Mouse (Mus musculus) testis, postnatal 10 days (tissue): Measurements from ENCODE around the gene Clec4n.
"Not testable (repeated sequence)": the region's sequence is repeated elsewhere in the genome, so short reads cannot be mapped to it uniquely, and the experiment has no call there.

Experiments used
- DNase-seq: peaks from one replicate; pipeline ENCODE4 v3.0.0; 2021; ENCODE audit warnings: low spot score

Clec4n gene

DNA sequence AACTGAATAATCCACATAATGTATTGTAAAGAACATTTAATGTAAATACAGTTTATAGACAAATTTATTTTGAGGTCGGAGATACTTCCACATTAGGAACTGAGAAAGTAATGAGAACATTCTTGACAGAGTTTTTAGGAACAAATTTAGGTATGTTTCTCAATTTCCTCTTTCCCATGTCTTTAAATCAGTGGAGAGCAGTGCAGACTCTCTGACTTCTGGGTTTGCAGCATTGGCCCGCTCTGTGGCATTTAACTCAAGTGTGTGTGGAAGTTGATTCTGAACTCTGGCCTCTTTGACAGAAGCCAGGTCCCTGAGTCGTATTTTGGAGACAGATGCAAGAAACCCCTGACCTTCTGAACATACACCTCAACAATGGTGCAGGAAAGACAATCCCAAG lies at the start of gene Clec4n:
Gene Clec4n (plus strand): TSS at position 200 of the 400 bp plus-strand sequence.
- no peak for DNase-seq

DNA sequence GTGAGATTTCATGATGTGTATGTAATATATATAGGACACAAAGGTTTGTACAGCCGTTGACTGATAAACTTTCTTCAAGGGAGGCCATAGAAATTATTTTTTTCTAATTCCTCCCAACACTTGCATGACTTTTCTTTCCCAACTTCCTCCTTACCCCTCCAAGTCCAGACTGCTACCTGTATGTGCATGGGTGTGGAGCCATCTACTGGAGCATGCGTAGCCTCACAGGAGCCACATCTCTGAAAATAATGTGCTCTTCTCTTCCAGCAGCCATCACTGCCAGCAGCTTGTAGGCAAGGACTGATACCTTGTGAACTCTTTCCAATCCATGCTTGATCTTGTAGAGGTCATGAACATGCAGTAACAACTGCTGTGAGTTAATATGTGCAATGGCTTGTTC lies 44.8 kb upstream of the Clec4n start:
- DNase-seq, result not testable (repeated sequence)

DNA sequence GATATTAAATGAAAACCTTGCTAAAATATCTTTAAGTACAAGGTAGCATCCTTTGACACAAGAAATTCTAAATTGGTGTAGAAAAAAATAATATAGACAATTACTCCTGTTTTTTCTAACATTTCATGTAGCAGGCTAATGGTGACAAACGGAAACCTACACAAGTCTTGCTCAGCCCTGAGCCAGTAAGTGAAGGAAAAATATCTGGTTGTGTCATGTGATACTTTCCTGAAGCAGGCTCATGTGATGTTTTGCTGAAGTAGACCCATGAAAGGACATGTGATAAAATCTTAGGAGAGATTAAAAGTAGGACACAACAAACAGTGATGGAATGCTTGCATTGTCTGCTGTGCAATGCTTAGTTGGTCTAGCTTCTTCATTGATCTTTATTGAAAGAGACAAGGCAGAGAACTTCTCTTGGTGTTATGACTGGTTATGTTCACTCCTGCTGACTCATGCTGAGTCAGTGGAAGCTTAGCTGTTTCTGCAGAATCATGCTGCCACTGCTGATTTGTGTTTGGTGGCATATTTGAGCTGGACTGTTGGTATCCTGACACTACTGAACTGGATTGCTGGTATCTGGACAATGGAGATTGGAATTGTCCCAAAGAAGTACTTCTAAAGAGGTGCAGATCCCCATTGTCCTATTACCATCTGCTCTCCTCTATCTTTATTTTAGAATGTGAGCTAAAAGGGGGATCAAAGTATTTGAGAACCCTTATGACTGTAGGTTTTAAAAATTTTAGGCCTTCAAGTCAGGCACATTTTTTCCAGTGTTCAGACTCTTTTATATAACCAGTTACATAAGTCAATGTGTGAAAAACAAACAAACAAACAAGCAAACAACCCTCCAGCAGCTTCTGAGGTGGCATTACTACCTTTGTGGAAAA lies 22.2 kb upstream of the Clec4n start:
- no peak for DNase-seq

DNA sequence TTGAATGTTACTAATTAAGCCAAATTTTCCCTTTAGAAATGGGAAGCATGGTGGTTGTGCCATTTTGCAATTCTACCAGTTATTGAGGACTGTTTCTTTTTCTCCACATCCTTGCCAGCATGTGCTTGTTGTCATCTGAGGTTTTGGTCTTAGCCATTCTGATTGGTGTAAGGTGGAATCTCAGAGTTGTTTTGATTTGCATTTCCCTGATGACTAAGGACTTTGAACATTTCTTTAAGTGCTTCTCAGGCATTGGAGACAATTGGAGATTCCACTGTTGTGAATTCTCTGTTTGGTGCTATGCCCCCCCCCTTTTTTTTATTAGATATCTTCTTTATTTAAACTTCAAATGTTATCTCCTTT lies 21.6 kb upstream of the Clec4n start:
- DNase-seq, result not testable (repeated sequence)

DNA sequence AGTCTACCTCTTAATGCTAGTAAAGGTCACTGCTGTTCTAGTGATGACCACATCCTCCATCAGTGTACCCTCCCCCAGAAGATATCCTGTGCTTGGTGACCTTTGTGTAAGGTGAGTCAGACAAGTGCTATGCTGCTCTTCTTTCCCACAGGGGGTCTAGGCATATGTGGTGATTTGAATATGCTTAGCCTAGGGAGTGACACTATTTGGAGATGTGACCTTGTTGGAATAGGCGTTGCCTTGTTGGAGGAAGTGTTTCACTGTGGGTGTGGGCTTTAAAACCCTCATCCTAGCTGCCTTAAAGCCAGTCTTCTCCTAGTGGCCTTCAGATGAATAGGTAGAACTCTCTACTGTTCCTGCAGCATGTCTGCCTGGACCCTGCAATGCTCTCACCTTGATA lies 17.9 kb upstream of the Clec4n start:
- DNase-seq, result no peak

DNA sequence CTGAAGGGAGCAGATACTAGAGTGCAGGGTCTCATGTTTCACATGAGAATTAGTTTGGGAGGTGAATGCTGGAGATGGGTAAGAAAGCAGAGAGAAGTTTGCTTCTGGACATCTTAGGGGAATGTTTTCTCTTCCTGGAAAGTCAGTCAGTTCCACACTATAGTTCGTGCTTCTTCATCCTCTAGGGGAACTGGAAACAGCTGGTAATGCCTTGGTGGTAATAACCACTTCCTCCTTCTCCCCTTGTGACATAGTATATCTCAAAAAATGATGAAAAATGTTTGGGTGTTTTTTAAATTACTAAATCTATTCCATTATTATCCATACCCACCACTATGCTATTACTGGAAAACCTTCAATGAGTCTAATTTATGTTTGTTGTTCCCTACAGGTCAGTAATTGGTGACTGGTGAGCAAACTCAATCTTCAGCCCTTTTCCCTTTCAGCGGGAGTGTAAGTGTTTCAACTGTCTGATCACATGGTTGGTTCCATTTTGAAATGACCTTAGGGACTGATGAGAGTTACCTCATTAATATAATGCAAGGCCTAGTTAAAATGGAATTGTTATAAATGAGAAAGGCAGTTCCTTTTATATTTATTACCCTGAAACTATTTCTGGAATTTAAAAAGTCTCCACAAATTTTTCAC lies 2.0 kb upstream of the Clec4n start:
- DNase-seq, result no peak

DNA sequence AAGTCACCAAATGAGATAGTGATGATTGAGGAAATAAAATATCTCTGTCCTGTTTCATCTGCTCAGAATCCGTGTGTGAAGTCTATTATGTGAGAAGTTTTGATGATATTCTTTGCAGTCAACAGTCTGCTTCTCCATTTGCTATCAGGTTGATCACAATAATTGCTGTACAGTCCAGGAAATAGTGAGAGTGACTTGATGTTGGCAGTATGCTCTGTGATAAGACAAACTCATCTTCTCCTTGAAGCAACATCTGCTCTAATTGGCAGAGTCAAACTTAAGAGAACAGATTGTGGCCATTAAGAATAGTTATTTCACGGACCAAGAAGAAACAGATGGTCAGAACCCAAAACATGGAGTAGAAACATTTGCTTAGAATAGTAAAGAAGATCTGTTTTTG lies 1.5 kb downstream of the Clec4n start:
- DNase-seq, result no peak

DNA sequence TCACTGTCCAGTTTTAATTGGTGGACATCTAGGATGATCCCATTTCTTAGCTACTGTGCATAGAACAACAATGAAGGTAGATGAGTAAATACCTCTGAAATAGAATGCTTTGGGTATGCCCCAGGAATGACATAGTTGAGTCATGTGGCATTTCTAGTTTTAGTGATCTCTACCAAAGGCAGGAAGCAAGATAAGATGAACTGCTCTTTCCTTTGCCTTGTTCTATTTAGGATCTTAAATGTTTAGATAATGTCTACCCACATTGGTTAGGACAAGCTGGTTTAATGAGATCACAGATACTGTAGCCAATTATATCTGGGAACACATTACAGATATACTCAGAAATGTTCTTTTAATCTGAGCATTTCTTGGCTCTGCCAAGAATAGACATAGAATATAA lies 7.9 kb downstream of the Clec4n start:
- no peak for DNase-seq

DNA sequence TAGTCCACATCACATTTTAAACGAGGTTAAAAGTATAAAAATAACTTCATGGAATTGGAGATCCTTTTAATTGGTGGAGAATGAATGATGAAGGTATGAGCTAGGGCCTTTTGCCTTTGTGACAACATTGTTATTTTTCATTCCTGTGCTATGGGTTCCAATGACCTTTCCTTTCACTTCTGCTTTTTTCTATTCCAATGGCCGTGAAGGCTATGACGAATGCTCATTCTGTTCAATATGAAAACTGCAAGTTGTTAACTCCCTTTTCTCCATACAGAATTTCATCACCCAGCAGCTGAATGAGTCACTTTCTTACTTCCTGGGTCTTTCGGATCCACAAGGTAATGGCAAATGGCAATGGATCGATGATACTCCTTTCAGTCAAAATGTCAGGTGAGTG lies 14.6 kb downstream of the Clec4n start:
- DNase-seq, result no peak

DNA sequence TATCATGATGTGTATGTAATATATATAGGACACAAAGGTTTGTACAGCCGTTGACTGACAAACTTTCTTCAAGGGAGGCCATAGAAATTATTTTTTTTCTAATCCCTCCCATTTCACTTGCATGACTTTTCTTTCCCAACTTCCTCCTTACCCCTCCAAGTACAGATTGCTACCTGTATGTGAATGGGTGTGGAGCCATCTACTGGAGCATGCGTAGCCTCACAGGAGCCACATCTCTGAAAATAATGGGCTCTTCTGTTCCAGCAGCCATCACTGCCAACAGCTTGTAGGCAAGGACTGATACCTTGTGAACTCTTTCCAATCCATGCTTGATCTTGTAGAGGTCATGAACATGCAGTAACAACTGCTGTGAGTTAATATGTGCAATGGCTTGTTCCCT lies 19.2 kb downstream of the Clec4n start:
- not testable (repeated sequence) for DNase-seq

DNA sequence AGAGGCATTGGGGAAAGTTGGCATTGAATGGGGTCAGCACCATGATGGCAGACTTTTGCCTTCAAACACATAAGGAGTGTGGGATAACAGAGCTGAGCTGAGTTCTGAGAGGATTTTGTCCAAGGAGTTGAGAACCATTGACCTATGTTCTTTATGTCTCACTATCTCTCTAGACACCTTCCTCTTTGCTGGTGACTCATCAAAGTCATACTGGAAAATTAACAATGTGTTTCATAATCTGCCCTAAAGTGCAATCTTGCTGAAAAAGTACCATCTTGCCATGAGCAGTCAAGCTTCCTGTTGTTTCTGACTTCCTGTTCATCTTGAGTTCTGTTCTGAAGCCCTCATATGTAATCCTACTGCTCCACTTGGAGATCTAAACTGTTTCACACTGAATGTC lies 23.1 kb downstream of the Clec4n start:
- DNase-seq, result no peak

DNA sequence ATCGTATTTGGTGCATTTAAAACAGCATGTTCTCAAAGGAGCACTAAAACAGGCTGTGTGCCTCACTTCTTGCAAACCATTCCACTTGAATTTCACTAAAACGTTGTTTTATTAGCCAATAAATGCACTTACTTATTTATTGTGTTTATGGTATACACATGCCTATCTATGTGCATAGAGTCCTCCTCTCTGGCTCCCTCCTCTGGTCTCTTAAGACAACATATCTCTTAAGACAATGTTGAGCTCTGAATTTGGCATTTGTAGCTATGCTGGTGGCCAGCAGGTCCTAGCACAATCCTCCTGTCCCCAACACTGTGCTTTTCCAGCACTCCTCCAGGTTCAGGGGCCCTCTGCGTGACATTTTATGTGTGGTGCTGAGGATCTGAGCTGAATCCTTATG lies 29.3 kb downstream of the Clec4n start:
- no peak for DNase-seq

DNA sequence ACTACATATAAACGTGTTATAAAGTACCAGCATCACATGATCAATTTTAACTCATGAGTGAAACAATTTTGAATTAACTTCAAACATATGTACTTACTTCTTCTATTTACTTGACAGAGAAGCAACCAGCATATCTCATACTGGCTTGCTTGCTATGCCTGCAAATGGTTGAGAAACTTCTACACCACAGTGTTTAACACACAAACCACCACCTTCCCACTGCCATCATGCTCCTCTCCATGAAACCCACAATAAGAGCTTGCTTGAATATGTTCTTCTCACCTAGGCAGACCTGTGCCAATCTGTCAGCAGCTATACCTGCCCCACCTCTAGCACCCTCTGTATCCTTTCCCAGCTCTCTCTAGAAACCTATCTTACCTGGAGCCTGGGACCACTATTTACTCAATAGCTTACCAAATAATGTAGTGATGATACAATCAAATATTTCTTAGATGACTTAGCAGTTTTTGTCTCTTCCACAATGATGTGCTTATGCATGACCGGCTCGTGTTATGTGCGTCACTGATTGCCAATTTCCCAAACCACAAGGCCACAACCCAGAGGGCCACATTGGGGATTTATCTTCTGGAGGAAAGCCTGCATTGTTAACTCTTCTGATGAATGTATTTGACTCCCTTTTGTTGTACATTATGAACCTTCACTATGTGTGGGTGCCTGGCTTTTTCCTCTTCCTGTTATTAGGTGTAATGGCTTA lies 30.4 kb downstream of the Clec4n start:
- DNase-seq, result no peak

DNA sequence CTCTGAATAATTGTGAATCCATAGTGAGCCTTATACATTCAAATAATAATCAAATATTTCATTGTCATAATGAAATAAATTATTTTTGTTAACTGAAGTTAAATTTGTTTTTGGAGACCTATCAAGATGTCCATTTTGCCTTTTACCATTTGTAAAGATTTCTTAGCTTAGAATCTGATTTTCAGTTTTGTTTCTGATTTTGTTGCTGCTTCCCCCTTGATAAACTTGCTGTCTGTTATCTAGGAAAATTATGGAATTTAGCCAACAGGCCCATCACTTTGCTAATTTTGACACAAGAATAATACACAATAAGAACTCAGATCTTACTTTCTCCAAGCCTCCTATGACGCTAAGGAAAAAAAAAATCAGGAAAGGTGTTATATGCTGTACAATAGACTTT lies 31.2 kb downstream of the Clec4n start:
- no peak for DNase-seq

DNA sequence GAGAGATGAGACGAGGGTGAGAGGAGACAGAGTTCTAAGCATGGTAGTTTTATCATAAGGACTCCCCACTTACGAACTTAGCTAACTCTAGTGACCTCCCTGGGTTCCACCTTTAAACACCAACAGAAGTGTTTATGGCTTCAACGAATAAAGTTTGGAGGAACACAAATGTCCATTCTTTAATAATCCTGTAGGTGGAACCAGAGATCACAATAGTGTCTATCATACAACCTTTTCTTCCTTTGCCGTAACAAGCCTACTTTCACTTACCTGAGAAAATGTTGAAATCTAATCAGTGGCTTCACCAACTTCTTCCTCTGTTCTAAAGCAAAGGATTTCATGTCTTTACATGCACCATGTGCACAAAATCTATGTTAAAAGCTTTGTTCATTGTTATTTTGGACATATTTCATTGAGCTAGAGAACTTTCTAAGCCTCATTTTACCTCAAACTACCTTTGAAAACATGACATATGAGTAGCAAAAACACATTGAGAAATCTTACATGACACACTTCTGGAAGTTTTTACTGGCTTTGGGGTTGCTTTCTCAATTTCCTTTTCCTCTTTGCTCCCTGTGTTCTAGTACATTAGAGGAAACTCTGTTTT lies 32.0 kb downstream of the Clec4n start, which contains the start of gene Clec4d:
Gene Clec4d (plus strand): TSS at position 557 of the 607 bp plus-strand sequence.
- no peak for DNase-seq

DNA sequence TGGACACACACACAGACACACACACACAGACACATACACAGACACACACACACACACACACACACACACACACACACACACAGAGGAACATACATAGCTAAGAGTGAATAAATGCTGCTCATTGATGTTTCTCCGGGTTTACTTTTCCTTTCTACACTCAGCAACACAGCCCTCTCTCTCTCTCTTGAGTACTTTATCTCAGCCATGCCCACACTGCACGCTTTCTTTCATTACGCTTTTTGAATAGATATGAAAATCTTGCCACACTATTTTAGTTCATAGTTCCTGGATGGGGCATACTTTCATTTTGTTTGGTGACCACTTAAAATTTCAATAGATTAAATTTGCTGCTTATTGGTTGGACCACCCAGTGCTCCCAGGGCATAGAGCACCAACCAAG lies 34.6 kb downstream of the Clec4n start:
- DNase-seq, result no peak

DNA sequence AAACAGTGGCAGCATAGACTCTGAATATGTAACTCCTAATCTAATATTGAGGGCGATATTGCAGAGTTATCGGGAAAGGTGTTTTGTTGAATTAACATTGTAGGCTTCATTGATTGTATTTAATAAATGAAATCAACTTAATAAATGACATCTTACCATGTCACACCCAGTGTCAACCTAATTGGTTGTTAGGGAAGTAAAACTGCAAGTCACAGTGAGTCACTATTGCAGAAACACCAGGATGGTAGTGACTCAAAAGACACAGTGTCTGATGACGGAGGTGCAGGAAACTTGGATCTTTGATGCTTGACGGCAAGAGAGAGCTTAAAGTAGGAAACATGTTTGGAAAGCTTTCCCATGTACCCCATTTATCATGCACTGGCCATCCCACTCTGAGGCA lies 36.2 kb downstream of the Clec4n start:
- DNase-seq, result no peak

DNA sequence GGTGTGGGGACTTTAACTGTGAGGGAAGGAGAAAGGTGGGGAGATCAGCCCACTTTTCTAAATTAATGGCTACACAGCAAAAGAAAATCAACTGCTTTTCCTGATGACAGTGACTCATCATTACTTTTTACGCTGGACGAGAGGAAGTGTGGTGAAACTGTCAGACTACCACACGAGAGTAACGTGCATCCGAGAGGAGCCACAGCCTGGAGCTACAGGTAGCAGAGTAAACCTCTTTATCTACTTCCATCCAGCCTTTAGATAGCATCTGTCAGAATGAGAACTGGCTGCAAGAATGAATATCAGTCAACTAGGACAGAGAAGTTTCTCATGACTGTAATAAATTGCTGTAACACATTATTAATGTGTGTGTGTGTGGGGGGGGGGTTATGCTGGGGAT lies 37.3 kb downstream of the Clec4n start:
- DNase-seq, result no peak

DNA sequence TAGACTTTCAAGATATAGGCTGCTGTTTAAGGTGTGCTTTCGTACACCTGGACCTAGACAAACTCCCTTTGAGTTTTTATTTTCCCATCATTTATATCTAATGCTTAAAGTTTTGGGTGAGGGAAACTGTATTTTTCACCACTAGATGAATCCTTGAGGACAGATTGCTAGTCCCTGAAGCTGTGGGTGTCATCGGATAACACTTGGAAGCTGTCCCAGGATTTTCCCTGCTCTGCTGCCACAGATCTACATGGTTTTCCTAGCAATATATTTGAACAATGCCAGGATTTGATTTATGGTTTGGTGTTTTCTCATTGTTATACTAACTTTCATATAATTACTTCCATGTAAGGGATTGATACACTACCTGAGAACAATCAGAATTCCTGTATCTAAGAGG lies 49.8 kb downstream of the Clec4n start:
- no peak for DNase-seq

DNA sequence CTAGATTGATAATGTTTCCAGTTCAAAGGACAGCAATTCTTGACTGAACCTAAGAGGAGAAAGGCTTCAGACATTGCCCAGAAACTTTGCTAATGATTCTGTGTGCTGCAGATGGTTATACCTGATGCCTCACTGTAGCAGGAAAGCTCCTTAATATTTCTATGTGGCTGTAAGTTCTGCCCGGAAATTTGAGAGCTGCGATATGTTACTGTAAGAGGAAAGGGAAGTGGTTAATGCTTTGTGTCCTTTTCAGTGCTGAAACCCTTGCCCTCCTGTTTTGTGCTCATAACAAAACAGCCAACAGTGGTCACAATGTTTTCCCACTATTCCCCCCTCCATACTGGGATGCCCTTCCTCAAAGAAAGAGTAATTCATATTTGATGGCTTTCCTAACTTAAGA lies 56.7 kb downstream of the Clec4n start:
- no peak for DNase-seq

DNA sequence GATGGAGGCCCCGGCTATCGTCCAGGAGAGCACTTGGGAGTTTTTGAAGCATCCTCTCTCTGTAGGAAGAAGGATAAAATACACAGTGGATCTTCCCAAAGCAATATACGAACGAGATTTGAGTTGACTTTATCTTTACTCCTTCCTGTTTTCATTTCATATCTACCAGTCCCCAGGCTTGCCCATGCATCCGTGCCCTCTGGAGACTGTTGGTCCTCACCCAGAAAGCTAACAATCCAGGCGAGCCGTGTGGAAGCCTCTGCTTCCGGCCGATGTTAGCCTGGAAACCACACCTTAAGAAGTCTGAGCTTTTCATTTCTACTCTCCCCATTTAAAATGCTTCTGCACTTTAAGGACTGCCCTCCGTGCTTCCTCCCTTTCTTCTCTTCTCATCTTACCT lies 59.3 kb downstream of the Clec4n start:
- DNase-seq, result no peak

DNA sequence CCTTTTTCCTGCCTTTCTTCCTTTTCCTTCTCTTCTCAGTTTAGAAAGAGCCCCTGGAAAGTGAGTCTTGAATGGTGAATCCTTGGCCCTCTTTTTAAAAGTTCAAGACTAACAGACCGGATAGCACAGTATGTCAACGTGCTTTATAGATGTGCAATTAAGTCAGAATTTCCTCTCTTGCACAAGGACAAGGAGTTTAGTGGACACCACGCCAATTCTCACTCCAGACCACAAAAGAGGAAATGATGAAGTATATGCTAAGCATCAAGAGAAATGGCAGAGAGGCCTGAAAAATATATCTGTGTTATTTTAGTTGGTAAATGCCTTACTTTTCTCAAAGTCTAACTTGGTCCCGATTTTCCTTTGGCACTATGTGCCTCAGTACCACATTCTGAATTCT lies 60.1 kb downstream of the Clec4n start, which contains the start of gene Clec4e:
Gene Clec4e (minus strand): TSS at position 118 of the 400 bp plus-strand sequence.
- DNase-seq, result no peak
